Mouse (Mus musculus): ENCODE data around the gene Gdf1. TPM values are rescaled to one million over a fixed set of nuclear protein-coding genes. Genes with fewer than 3 reads are reported as not detected.
A peak's percentile ranks its signal among the peaks of the same experiment; 100 is the strongest.

Gdf1 gene
- under 1 TPM in 1 of 2 experiments, not detected in 1; 0.30 TPM for total RNA-seq (2021)
- long read RNA-seq, experiment 1, partial matches to known transcripts, result 0 of 1 reads
- long read RNA-seq, experiment 1, other reads (novel, unspliced or antisense), result 0 of 1 reads
- long read RNA-seq, experiment 2, result 0 reads

GRCm38 (mm10) chr8:70329124-70329834, at the start of gene Gdf1:
Gene Gdf1, plus strand, starts transcription at chr8:70329817.
- DNase-seq, result no peak

GRCm38 (mm10) chr8:70281001-70281400, 48.6 kb upstream of the Gdf1 start:
- DNase-seq, result no peak

- DNase-seq, result peak; percentile 92 to 94
These were observed 46.9 kb upstream of the Gdf1 start, which contains the start of gene Homer3 for GRCm38 (mm10) chr8:70282603-70283135. Gene Homer3, plus strand, starts transcription at chr8:70282827.

GRCm38 (mm10) chr8:70283136-70284077, 46.2 kb upstream of the Gdf1 start:
- peak; percentile 44 to 56 for DNase-seq

GRCm38 (mm10) chr8:70284421-70284820, 45.2 kb upstream of the Gdf1 start:
- no peak for DNase-seq

GRCm38 (mm10) chr8:70285304-70285703, 44.3 kb upstream of the Gdf1 start:
- no peak for DNase-seq

- DNase-seq, result no peak
These were observed 42.9 kb upstream of the Gdf1 start for GRCm38 (mm10) chr8:70286737-70287136.

- DNase-seq, result no peak
These were observed 35.6 kb upstream of the Gdf1 start for GRCm38 (mm10) chr8:70293988-70294405.

GRCm38 (mm10) chr8:70300881-70301280, 28.7 kb upstream of the Gdf1 start:
- DNase-seq, result no peak

GRCm38 (mm10) chr8:70302358-70302890, 27.2 kb upstream of the Gdf1 start, which contains the start of the genes Ddx49 and Cope:
Gene Ddx49, minus strand, starts transcription at chr8:70302489.
Gene Cope, plus strand, starts transcription at chr8:70302518.
- peak; percentile 94 to 95 for DNase-seq

- DNase-seq, result no peak
These were observed 26.7 kb upstream of the Gdf1 start for GRCm38 (mm10) chr8:70302901-70303300.

GRCm38 (mm10) chr8:70309311-70309710, 20.3 kb upstream of the Gdf1 start:
- no peak for DNase-seq

- DNase-seq, result no peak
These were observed 16.2 kb upstream of the Gdf1 start for GRCm38 (mm10) chr8:70313399-70313798.

- DNase-seq, result peak; percentile 72 to 81
These were observed 13.8 kb upstream of the Gdf1 start, which contains the start of gene Cers1 for GRCm38 (mm10) chr8:70315624-70316510. Gene Cers1, plus strand, starts transcription at chr8:70315775.

GRCm38 (mm10) chr8:70316511-70317504, 12.8 kb upstream of the Gdf1 start:
- DNase-seq, result peak; percentile 50 to 60

GRCm38 (mm10) chr8:70317872-70318271, 11.7 kb upstream of the Gdf1 start:
- no peak for DNase-seq

- no peak for DNase-seq
These were observed 5.9 kb upstream of the Gdf1 start for GRCm38 (mm10) chr8:70323716-70324115.

GRCm38 (mm10) chr8:70327512-70327911, 2.1 kb upstream of the Gdf1 start:
- no peak for DNase-seq
